Mouse (Mus musculus) spleen, adult 2 months (tissue): ENCODE results near the gene Rnf5. TPM values are rescaled to one million over a fixed set of nuclear protein-coding genes. Genes with fewer than 3 reads are reported as not detected.

Experiments
- DNase-seq, 2 experiments: peaks; one replicate each; pipeline versions ENCODE4 v3.0.0 to v3.0.0-alpha.2; 2012 to 2021; ENCODE audit warnings: low spot score in 2 of 2, low read depth in 1 of 2
- H3K27ac ChIP-seq: fragments of 200-500 bp; 2 replicates; pipeline ENCODE4 v1.5.1; 2012; ENCODE audit warnings: low read length, inconsistent platforms; ENCODE audit not compliant: insufficient read depth
- H3K27me3 ChIP-seq: fragments of 200-500 bp; 2 replicates; pipeline ENCODE4 v1.6.1; 2012; ENCODE audit warnings: mild to moderate bottlenecking, moderate library complexity, low read length, inconsistent platforms; ENCODE audit not compliant: control insufficient read depth, insufficient read depth
- H3K36me3 ChIP-seq: fragments of 200-500 bp; 2 replicates; pipeline ENCODE4 v1.6.1; 2012; ENCODE audit warnings: mild to moderate bottlenecking, low read length, inconsistent platforms; ENCODE audit not compliant: control insufficient read depth, insufficient read depth
- H3K4me1 ChIP-seq: fragments of 200-500 bp; 2 replicates; pipeline ENCODE4 v1.6.1; 2011; ENCODE audit warnings: inconsistent platforms; ENCODE audit not compliant: control insufficient read depth, insufficient read depth, insufficient read length
- H3K4me3 ChIP-seq: fragments of 200-500 bp; 2 replicates; pipeline ENCODE4 v1.5.1; 2011; ENCODE audit warnings: mild to moderate bottlenecking, inconsistent platforms; ENCODE audit not compliant: insufficient read depth, insufficient read length; ENCODE audit errors: extremely low read depth
- CTCF ChIP-seq: fragments of 200-500 bp; IDR thresholded peaks from 2 replicates; pipeline ENCODE4 v1.5.1; 2011; ENCODE audit warnings: mild to moderate bottlenecking, inconsistent platforms; ENCODE audit not compliant: insufficient read depth, insufficient read length, insufficient replicate concordance; ENCODE audit errors: extremely low read depth
- POLR2A ChIP-seq: fragments of 200-500 bp; IDR thresholded peaks from 2 replicates; pipeline ENCODE4 v1.6.1; 2011; ENCODE audit warnings: low read depth, low read length, inconsistent platforms
- WGBS: fragments of 180-500 bp; shearing (Covaris S2); methylation state at CpG from one replicate; pipeline ENCODE4 v1.1.7; 2018; 5-methylcytosine and 5-hydroxymethylcytosine counted together
- polyA plus RNA-seq: library from polyadenylated mRNA; depleted of rRNA; stranded (reverse); fragments of >200 nt; gene quantifications from 2 replicates; pipeline ENCODE4 v1.2.3, GENCODE M21; 2012; rRNA removed

Rnf5 gene
- polyA plus RNA-seq = 54.1 and 61.8 TPM in 2 replicates

GRCm38 (mm10) chr17:34603375-34604060, at the start of gene Rnf5:
Rnf5 (minus strand) TSS chr17:34603690.
- DNase-seq = peak; percentile 98 to 100
- Histone ChIP-seq H3K27me3 (no peaks in the 10 kb centered on the region), H3K36me3 (peaks cover 7% of the 10 kb centered on the region), H3K4me3 (peak within 1 kb of the TSS; percentile 90), H3K4me1 (peaks cover 30% of the 10 kb centered on the region; the same call in 1 of the 2 replicates), H3K27ac (peak within 1 kb of the TSS; percentile 96)
- TF ChIP-seq POLR2A (no peak), CTCF (no peak)
- under 1% methylated on average over 30 of the region's 30 CpGs for WGBS

DNA sequence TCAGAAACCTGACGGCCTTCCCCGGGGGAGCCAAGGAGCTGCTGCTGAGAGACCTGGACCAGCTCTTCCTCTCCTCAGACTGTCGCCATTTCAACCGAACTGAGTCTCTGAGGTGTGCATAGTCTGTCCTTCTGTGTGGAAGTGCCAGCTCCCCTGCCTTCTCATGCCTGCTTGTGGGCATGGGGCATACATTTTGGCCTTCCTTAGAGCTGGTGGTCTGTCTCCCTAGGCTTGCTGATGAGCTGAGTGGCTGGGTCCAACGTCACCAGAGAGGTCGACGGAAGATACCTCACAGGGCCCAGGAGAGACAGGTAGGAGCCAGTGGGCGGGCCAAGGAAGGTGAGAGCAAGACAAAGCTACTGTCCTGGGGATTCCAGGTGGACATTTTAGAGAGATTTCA, 49.5 kb upstream of the Rnf5 start:
- no peak overlapping the region for H3K4me3 ChIP-seq
- H3K27me3 ChIP-seq = no peaks in the 10 kb centered on the region
- H3K4me1 ChIP-seq = peaks cover 13% of the 10 kb centered on the region; the same call in 1 of the 2 replicates
- H3K36me3 ChIP-seq = peaks cover 38% of the 10 kb centered on the region
- TF ChIP-seq POLR2A = no peak
- no peak for TF ChIP-seq CTCF
- DNase-seq = no peak
- H3K27ac ChIP-seq = no peak overlapping the region
- WGBS = 95% methylated on average over 8 of the region's 8 CpGs

- H3K27ac ChIP-seq = no peak overlapping the region
- TF ChIP-seq POLR2A = no peak
- no peak for TF ChIP-seq CTCF
- no peaks in the 10 kb centered on the region for H3K27me3 ChIP-seq
- H3K36me3 ChIP-seq = peaks cover 38% of the 10 kb centered on the region
- DNase-seq = no peak
- H3K4me1 ChIP-seq = peaks cover 14% of the 10 kb centered on the region; the same call in 1 of the 2 replicates
- H3K4me3 ChIP-seq = no peak overlapping the region
- 94% methylated on average over 10 of the region's 10 CpGs for WGBS
Measured at GRCm38 (mm10) chr17:34652546-34652945, 49.1 kb upstream of the Rnf5 start.

DNA sequence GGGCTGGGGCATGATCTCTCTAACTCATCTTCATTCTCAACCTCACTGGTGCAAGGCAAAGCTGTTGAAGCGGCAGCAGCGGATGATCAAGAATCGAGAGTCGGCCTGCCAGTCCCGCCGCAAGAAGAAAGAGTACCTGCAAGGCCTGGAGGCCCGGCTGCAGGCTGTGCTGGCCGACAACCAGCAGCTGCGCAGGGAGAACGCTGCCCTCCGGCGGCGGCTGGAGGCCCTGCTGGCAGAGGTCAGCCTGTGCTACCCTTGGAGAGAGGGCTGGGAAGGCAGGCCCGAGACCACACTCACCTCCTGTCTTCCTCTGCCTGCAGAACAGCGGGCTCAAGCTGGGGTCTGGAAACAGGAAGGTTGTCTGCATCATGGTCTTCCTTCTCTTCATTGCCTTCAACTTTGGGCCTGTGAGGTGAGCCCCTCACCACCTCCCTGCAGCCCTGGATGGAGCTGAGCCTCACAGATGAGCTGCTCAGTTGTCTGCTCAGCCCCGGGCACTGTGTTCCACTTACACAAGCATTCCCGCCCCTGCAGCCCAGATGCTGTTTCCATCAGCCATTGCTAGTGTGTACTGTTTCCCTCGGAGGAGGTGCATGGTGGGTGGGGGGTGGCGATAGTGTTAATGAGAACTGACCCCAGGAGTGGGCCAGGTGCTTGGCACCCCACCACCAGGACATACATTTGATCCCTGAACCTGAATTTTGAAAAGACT, 48.2 kb upstream of the Rnf5 start:
- no peak for DNase-seq
- peaks cover 15% of the 10 kb centered on the region; the same call in 1 of the 2 replicates for H3K4me1 ChIP-seq
- TF ChIP-seq CTCF = peak; percentile 56; the same call in 1 of the 2 replicates
- no peak for TF ChIP-seq POLR2A
- 67% methylated on average over 19 of the region's 19 CpGs for WGBS
- no peak overlapping the region for H3K4me3 ChIP-seq
- peaks cover 38% of the 10 kb centered on the region for H3K36me3 ChIP-seq
- no peaks in the 10 kb centered on the region for H3K27me3 ChIP-seq
- H3K27ac ChIP-seq = no peak overlapping the region

DNA sequence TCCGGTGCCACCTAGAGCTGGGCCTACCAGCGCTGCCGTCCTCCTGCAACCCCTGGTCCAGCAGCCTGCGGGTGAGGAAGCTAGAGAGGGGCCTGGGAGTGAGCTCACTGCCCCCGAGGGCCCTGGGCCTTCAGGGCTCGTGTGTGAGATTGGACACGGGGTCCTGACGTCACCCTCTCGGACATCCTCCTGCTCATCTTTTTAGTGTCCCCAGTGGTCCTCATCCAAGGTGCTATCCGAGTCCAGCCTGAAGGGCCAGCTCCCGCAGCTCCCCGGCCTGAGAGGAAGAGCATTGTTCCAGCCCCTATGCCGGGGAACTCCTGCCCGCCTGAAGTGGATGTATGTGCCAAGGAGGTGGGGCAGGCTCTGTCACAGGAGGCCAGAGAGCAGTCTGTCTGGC, 47.3 kb upstream of the Rnf5 start:
- Histone ChIP-seq H3K4me1 (peaks cover 15% of the 10 kb centered on the region; the same call in 1 of the 2 replicates), H3K27me3 (no peaks in the 10 kb centered on the region), H3K36me3 (peaks cover 38% of the 10 kb centered on the region), H3K4me3 (no peak overlapping the region), H3K27ac (no peak overlapping the region)
- TF ChIP-seq POLR2A (no peak), CTCF (no peak)
- no peak for DNase-seq
- WGBS = 93% methylated on average over 14 of the region's 14 CpGs

DNA sequence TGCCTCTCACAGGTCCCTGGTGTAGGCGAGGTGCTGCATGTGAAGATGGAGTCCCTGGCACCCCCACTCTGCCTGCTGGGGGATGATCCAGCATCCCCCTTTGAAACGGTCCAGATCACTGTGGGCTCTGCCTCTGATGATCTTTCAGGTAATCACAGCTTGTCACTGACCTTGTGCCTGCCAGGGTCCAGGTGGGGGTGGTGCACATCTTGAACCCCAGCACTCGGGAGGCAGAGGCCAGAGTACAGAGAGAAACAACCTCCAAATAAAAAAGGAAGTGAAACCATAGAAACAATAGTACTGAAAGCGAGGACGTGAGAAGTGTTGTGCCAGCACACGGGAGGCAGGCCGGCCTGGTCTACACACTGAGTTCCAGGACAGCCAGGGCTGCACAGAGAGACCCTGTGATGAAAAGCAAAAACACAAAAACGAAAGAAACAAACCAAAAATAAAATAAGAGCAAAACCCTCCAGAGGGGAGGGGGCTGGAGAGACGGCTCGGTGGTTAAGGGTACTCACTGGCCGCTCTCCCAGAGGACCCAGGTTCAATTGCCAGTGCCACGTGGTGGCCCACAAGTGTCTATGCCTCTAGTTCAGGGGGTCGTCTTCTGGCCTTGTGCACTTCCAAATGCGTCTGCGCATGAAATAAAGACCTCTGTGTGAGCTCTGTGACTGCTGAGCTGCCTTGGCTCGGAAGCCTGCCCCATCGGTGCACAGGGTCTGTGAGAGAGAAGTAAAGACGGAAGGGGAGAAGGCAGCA, 45.8 kb upstream of the Rnf5 start:
- Histone ChIP-seq H3K27ac (peak overlapping the region; percentile 42), H3K27me3 (no peaks in the 10 kb centered on the region), H3K36me3 (peaks cover 32% of the 10 kb centered on the region), H3K4me3 (no peak overlapping the region), H3K4me1 (peaks cover 15% of the 10 kb centered on the region; the same call in 1 of the 2 replicates)
- 58% methylated on average over 18 of the region's 18 CpGs for WGBS
- no peak for TF ChIP-seq POLR2A
- no peak for TF ChIP-seq CTCF
- no peak for DNase-seq
